Mouse (Mus musculus) bone marrow, adult 2 months (tissue): ENCODE data around the gene Slc25a13.

Experiments used
- CTCF ChIP-seq: fragments of 200-500 bp; IDR thresholded peaks from 2 replicates; pipeline ENCODE4 v1.5.1; 2011; ENCODE audit warnings: low read length, control low read depth; ENCODE audit not compliant: control insufficient read depth, insufficient read depth
- POLR2A ChIP-seq: fragments of 200-500 bp; IDR thresholded peaks from 2 replicates; pipeline ENCODE4 v1.6.1; 2011; ENCODE audit warnings: low read depth, mild to moderate bottlenecking, control low read depth, low read length, borderline replicate concordance; ENCODE audit not compliant: control insufficient read depth

DNA sequence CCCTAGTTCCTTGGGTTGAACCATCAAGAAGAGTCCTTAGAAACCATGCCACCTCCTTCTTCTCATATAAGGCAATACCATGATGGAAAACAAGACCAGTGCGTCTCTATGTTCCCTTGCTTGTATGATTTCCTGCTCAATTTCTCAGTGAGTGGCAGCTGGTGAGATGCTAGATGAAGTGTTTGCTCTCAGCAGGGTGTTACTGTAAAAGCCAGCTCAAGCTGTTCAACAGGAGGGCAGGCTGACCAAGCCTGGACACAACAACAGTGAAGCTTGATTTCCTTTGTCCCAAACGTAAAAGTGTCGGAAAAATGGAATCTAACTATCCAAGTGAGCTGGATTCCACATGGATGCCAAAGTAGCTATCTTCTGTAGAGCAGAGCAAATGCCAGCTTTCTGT lies 91.4 kb downstream of the Slc25a13 start:
- TF ChIP-seq POLR2A (no peak), CTCF (no peak)
